Mouse (Mus musculus) testis, adult 2 months (tissue): ENCODE data around the gene Washc1.

Source experiments
- CTCF ChIP-seq: fragments of 200-500 bp; IDR thresholded peaks from 2 replicates; pipeline ENCODE4 v1.5.1; 2012; ENCODE audit warnings: low read depth, mild to moderate bottlenecking, inconsistent platforms, low read length, moderate library complexity; ENCODE audit not compliant: control insufficient read depth, insufficient read depth, insufficient replicate concordance
- POLR2A ChIP-seq: fragments of 200-500 bp; IDR thresholded peaks from 2 replicates; pipeline ENCODE4 v1.6.1; 2012; ENCODE audit warnings: low read depth, mild to moderate bottlenecking, inconsistent platforms, low read length, moderate library complexity; ENCODE audit not compliant: control insufficient read depth

- TF ChIP-seq POLR2A (no peak), CTCF (no peak)
Observed at GRCm38 (mm10) chr17:66073971-66074370, 37.4 kb upstream of the Washc1 start.
